Mouse (Mus musculus) ES-CJ7 (cell line): ENCODE results near the gene Sf3a3.

ENCODE experiments used
- DNase-seq: peaks from one replicate; pipeline ENCODE4 v3.0.0; 2011; ENCODE audit warnings: low read depth, low spot score

The Sf3a3 gene

GRCm38 (mm10) chr4:124714545-124715481, at the start of gene Sf3a3:
Gene Sf3a3, plus strand, starts transcription at chr4:124714776.
- DNase-seq, result peak; percentile 98

DNA sequence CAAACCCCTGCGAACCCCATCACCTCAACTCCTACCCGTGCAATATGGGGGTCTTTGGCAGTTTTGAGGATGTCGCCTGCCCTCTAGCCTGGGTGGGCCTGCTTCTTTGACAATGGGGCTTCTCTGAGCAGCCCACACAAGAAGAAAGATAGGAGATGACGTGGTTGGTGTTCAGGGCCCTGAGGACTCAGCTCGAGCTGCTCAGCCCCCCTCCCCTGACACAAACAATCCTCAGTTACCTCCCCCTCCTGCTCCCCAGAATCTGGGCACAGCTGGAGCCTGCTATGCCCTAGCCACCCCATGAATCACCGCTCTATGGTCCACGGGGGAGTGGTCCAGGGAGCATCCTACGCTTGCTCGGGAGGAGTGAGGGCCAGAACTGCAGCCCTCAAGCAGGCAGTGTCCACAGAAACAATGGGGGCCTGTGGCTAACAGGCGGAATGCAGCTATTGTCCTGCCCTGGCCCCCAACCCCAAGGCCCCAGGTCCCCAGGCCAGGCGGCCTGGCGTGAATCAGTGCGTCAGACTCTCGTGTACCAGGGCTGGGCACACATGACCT, 47.0 kb upstream of the Sf3a3 start:
- no peak for DNase-seq

- peak; percentile 31 for DNase-seq
Observed at GRCm38 (mm10) chr4:124668078-124668477, 46.5 kb upstream of the Sf3a3 start.

GRCm38 (mm10) chr4:124670232-124670631, 44.3 kb upstream of the Sf3a3 start:
- DNase-seq, result no peak

DNA sequence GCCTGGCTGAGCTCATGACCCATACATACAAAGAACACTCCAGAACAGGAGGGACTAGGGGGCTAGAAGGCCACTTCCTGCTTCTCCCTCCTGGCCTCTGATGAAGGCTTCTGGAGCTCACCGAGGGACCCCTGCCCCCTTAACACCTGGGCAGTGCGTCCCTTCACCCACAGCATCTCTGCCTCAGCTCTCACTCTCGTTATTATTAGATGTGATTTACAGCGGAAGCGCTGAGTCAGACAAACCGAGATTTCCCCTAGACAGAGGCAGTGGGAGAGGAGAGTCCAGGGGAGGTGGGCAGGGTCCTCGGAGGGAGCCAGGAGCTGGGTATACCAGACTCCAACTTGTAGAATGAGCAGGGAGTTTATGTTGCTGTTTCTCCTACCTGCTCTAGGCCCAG, 43.0 kb upstream of the Sf3a3 start:
- DNase-seq, result no peak

DNA sequence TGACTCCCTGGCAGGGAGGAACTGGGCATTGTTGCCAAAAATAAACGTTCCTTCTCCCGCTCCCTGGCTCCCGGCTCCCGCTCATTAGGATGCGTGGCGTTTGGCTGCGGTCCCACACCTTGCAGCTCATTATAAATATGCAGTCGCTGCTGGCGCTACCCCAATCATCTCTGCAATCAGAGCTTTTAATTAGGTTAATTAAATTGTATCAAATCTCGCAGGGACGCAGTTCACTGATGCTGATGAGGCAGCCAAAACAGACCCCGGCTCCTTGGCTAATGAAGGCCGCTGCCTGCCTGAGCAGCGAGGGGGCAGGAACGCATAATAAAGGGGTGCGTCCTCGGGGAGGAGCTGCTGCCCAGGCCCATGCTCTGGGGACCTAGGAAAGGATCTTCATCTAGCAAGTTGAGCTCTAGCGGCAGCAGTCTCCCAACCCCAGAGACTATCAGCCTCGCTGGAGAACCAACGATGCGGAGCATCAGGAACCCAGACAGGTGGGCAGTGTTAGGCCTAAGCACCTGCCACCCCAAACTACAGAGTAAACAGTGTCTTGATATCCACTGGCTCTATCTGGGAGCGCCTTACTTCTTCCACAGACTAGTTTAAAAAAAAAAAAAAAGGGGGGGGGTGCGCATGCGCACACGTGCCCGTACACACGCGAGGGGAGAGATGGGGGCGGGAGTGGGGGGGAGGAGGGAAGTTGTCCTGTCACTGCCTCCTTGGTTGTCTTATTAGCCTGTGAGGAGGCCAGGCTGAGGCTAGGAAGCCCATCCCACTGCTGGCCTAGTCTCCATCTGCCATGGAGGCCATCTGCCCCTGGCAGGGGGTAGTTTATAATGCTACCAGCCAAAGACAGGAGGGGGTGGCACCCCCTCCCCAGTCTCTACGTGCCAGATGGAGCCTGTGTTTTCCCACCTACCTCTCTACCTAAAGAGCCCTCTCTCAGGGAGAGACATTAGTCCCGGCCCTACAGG, 41.9 kb upstream of the Sf3a3 start:
- DNase-seq, result no peak

DNA sequence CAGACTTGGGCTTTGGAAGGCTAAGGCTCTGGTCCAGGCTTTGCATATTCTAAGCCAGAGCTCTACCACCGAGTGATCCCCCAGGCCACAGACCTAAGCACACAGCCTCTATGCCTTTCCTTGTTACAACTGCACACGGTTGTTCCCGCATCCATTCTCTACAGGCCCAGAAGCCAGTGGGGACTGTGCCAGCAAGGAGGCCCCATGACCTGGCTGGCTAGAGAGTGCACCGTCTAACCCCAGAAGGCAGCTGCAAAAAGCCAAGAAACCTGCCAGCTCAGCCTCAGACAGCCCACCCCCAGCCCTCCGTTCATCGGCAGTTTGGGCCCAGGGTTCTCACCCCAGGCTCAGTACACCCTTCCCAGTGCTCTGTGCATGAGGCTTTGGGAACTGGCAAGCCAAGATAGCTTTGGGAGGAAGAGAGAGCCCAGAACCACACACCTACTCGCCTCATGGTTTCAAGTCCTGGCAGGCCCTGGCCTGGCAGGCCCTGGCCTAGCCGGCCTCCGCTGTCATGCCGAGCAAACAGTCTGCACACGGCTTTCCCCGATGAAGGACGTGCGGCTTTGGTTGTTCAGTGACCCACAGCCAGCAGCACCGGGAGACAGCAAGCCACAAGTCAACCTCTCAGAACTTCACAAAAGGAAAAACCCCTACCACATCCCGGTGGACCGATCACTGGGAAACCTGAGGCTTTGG, 40.1 kb upstream of the Sf3a3 start:
- no peak for DNase-seq

- peak; percentile 50 for DNase-seq
Observed at GRCm38 (mm10) chr4:124675037-124675436, 39.5 kb upstream of the Sf3a3 start.

DNA sequence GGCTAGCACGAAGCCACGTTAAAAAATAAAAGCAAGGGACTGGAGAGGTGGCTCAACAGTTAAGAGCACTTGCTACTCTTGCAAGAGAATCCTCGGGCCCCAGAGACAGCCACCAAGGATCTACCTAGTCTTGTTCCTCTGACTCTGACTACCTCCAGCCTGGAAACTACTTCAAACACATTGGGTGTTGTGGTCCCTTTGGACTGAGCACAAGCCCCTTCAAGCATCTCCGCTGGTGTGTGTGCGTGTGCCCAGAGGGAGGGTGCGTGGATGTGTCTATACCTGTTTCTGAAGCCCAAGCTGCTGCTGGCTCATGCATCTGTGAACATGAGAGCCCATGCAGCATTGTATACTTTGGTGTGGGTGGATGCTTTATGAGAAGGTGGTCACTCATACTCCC, 38.6 kb upstream of the Sf3a3 start:
- no peak for DNase-seq

DNA sequence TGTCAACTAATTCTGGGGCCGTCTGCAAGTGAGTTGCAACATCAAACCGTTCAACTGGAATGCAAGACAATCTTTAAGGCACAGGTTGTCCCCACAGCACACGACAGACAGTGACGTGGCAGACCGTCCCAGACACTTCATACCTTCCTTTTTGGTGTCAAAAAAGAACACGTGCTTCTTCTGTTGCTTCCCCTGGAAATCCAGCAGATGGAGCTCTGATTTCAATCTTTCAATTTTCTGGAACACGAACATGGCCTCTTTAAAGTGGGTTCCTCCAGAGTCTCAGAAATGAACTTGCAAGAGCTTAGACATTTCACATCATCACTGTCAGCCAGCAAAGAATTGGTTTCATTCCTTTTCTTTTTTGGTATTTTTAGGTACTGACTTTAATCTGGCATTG, 32.3 kb upstream of the Sf3a3 start:
- peak; percentile 41 for DNase-seq

DNA sequence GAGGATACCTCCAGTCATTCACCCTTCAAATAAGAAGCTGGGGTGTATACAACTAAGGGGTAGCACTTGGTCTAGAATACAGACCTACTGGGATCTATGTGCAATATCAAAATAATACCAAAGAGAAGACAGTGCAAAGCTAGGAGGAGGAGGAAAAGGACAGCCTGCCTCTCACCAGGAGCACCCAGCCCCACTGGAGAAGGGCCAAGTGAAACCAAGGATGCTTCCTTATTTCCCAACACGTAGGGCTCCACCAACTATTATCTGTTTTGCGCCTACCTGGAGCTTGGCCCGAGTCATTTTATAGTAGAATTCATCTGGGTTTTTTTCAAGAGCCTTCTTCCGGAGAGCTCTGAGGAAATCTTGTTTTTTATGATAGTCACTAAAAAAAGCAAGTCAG, 31.1 kb upstream of the Sf3a3 start:
- DNase-seq, result no peak

DNA sequence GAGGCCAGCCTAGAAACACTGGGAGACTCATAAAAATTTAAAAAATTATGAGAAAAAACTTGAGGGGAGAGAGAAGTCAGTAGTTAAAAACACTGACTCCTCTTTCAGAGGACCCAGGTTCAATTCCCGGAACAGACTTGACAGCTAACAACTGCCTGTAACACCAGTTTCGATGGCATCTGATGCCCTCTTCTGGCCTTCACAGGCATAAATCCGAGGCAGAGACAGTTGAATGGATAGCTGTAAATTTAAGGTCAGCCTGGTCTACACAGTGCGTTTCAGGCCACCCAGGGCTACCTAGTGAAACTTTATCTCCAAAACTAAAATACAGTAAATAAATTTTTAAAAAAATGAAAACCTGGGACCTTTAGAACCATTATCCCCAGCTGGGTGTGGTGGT, 29.6 kb upstream of the Sf3a3 start:
- DNase-seq, result no peak

DNA sequence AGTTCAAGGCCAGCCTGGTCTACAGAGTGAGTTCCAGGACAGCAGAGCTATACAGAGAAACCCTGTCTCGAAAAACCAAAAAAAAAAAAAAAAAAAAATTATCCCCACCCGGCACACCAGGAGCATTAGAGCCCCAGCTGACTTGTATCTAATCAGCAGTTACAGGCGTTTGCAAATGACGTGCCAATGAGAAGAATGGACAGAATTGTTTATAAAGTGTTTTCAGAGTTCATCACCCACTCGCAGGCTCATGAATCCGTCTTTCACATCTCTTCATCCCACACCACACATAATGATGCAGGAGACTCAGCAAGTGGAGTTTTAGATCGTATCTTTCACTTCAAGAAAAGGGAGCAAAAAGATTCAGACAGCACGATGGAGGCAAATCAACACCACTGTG, 29.1 kb upstream of the Sf3a3 start:
- no peak for DNase-seq

- no peak for DNase-seq
Observed at GRCm38 (mm10) chr4:124685897-124686402, 28.6 kb upstream of the Sf3a3 start.

DNA sequence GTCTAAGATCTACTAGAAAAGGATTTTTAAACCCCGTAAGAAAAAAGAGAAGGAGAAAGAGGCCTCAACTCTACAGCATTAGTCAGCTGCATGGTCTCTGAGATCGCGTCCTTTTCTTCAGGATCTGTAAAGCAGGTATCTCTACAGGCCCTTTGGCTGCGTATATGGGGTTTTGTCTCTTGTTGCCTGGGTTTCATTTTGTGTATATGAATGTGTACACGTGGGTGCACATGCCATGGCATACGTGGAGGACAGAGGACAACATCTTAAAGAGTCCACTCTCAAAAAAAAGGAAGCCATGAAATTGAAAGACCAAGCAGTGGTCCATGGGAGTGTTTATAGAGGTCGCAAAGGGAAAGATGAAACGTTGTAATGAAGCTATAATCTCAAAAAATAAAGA, 23.1 kb upstream of the Sf3a3 start:
- no peak for DNase-seq

DNA sequence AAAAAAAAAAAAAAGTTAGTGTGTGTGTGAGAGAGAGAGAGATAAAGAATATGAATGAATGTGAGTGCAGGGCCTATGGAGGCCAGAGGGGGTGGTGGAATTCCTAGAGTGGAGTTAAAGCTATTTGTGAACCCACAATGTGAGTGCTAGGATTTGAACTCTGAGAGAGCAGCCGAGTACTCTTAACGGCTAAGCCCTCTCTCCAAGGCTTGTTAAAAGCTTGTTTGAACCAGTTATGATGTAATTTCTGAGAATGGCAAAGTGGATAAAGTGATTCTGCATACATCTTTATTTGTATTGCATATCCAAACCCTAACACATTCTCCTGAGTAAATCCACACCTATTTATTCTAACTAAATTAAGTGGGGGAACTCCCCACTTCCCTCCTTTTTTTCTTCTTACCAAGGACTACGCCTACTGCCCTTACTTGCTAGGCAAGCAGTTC, 22.1 kb upstream of the Sf3a3 start:
- no peak for DNase-seq

GRCm38 (mm10) chr4:124693135-124693894, 21.3 kb upstream of the Sf3a3 start, which contains the start of gene Utp11:
Gene Utp11, minus strand, starts transcription at chr4:124693600.
- DNase-seq, result peak; percentile 93

- DNase-seq, result no peak
Observed at GRCm38 (mm10) chr4:124694572-124694971, 20.0 kb upstream of the Sf3a3 start.

GRCm38 (mm10) chr4:124695786-124696516, 18.6 kb upstream of the Sf3a3 start:
- peak; percentile 70 for DNase-seq

- DNase-seq, result no peak
Observed at GRCm38 (mm10) chr4:124699791-124700190, 14.8 kb upstream of the Sf3a3 start.
